Mouse (Mus musculus) testis, adult 10 weeks (tissue): ENCODE results near the gene Gm7694. TPM values are rescaled to one million over a fixed set of nuclear protein-coding genes. Genes with fewer than 3 reads are reported as not detected.

Source experiments
- polyA plus RNA-seq: library from polyadenylated mRNA; stranded (reverse); fragments of 350-450 nt; fragmentation: Illumina TruSeq; extraction: RNeasy Lipid Tissue Mini Kit (QIAGEN cat#74804); gene quantifications from one replicate; pipeline ENCODE4 v1.2.3, GENCODE M21; 2014; ENCODE audit warnings: low read depth, low replicate concordance

The Gm7694 gene
- 0.94 TPM for polyA plus RNA-seq

GRCm38 (mm10) chr1:170306232-170306631, at the start of gene Gm7694:
TSS of gene Gm7694 (minus strand) at chr1:170306332.

GRCm38 (mm10) chr1:170308503-170308902, 2.4 kb upstream of the Gm7694 start, which contains the start of gene Spata46:
TSS of gene Spata46 (plus strand) at chr1:170308803.

GRCm38 (mm10) chr1:170277016-170277415, 29.1 kb downstream of the Gm7694 start, which contains the start of gene Sh2d1b1:
TSS of gene Sh2d1b1 (plus strand) at chr1:170277320.

Other genes starting within 250 kb of the Gm7694 start
- 4.3 TPM for gene Ddr2, start 195.6 kb downstream of the Gm7694 start, polyA plus RNA-seq
- 26.2 TPM for gene Uap1, start 131.4 kb downstream of the Gm7694 start, polyA plus RNA-seq
- 16.9 TPM for gene Uhmk1, start 90.9 kb downstream of the Gm7694 start, polyA plus RNA-seq
- gene Sh2d1b2, start 73.6 kb downstream of the Gm7694 start, polyA plus RNA-seq, result not detected
- not detected for gene Sh2d1b1, start 29.0 kb downstream of the Gm7694 start, polyA plus RNA-seq
- 59.9 TPM for gene Spata46, start 2.5 kb upstream of the Gm7694 start, polyA plus RNA-seq